Mouse (Mus musculus) testis, postnatal 10 days (tissue): ENCODE measurements around the gene Bcl2l13.
A peak's percentile ranks its signal among the peaks of the same experiment; 100 is the strongest.
"Not testable (repeated sequence)": the region's sequence is repeated elsewhere in the genome, so short reads cannot be mapped to it uniquely, and the experiment has no call there.

Source experiments
- DNase-seq: peaks from one replicate; pipeline ENCODE4 v3.0.0; 2021; ENCODE audit warnings: low spot score

Bcl2l13 gene

GRCm38 (mm10) chr6:120830866-120831608 is 5.0 kb upstream of the Bcl2l13 start:
- DNase-seq, result no peak

- DNase-seq, result no peak
These were observed 3.9 kb upstream of the Bcl2l13 start for GRCm38 (mm10) chr6:120832097-120832496.

GRCm38 (mm10) chr6:120834766-120835321 is 1.2 kb upstream of the Bcl2l13 start:
- no peak for DNase-seq

- DNase-seq, result peak; percentile 72
These were observed 558 bp downstream of the Bcl2l13 start for GRCm38 (mm10) chr6:120836389-120837151.

- no peak for DNase-seq
These were observed 1.1 kb downstream of the Bcl2l13 start for GRCm38 (mm10) chr6:120837152-120837530.

GRCm38 (mm10) chr6:120840258-120840657 is 4.2 kb downstream of the Bcl2l13 start:
- no peak for DNase-seq

- DNase-seq, result no peak
These were observed 5.7 kb downstream of the Bcl2l13 start for GRCm38 (mm10) chr6:120841754-120842153.

GRCm38 (mm10) chr6:120850720-120851119 is 14.7 kb downstream of the Bcl2l13 start:
- not testable (repeated sequence) for DNase-seq

- DNase-seq, result no peak
These were observed 18.4 kb downstream of the Bcl2l13 start for GRCm38 (mm10) chr6:120854413-120854812.

- DNase-seq, result no peak
These were observed 22.3 kb downstream of the Bcl2l13 start for GRCm38 (mm10) chr6:120858217-120858711.

- no peak for DNase-seq
These were observed 24.1 kb downstream of the Bcl2l13 start for GRCm38 (mm10) chr6:120860079-120860478.

- DNase-seq, result no peak
These were observed 30.2 kb downstream of the Bcl2l13 start for GRCm38 (mm10) chr6:120866051-120866814.

- no peak for DNase-seq
These were observed 32.8 kb downstream of the Bcl2l13 start for GRCm38 (mm10) chr6:120868824-120869223.

- no peak for DNase-seq
These were observed 35.3 kb downstream of the Bcl2l13 start for GRCm38 (mm10) chr6:120871286-120871685.

- no peak for DNase-seq
These were observed 37.9 kb downstream of the Bcl2l13 start for GRCm38 (mm10) chr6:120873874-120874273.

- no peak for DNase-seq
These were observed 43.0 kb downstream of the Bcl2l13 start for GRCm38 (mm10) chr6:120879046-120879445.

- DNase-seq, result no peak
These were observed 48.4 kb downstream of the Bcl2l13 start for GRCm38 (mm10) chr6:120884436-120884835.

GRCm38 (mm10) chr6:120886696-120887095 is 50.7 kb downstream of the Bcl2l13 start:
- no peak for DNase-seq

- no peak for DNase-seq
These were observed 58.1 kb downstream of the Bcl2l13 start for GRCm38 (mm10) chr6:120894089-120894488.

GRCm38 (mm10) chr6:120894524-120894923 is 58.5 kb downstream of the Bcl2l13 start:
- DNase-seq, result no peak

- DNase-seq, result no peak
These were observed 62.3 kb downstream of the Bcl2l13 start for GRCm38 (mm10) chr6:120898188-120898833.
